Mouse (Mus musculus) hindbrain, embryonic 11.5 days (tissue): ENCODE results near the gene Omp. TPM values are rescaled to one million over a fixed set of nuclear protein-coding genes. Genes with fewer than 3 reads are reported as not detected.

ENCODE experiments used
- ATAC-seq: fragments of 200-750 bp; cut with Nextera tagmentation; 2 replicates; pipeline ENCODE4 v1.8.0; 2017; ENCODE audit warnings: mild to moderate bottlenecking, moderate TSS enrichment, moderate library complexity; ENCODE audit not compliant: low FRiP score
- DNase-seq: peaks from one replicate; pipeline ENCODE4 v3.0.0-alpha.2; 2015; ENCODE audit warnings: low spot score
- H3K27ac ChIP-seq: fragments of 300-500 bp; sonication (generic); 2 replicates; pipeline ENCODE4 v1.5.1; 2014; ENCODE audit warnings: mild to moderate bottlenecking, low read depth, low read length
- H3K27me3 ChIP-seq: fragments of 300-500 bp; sonication (generic); 2 replicates; pipeline ENCODE4 v1.6.1; 2014; ENCODE audit warnings: mild to moderate bottlenecking, low read length, moderate library complexity, mixed read lengths; ENCODE audit not compliant: control insufficient read depth, insufficient read depth
- H3K36me3 ChIP-seq: fragments of 300-500 bp; sonication (generic); 2 replicates; pipeline ENCODE4 v1.6.1; 2014; ENCODE audit warnings: mild to moderate bottlenecking, low read length, moderate library complexity, mixed read lengths; ENCODE audit not compliant: control insufficient read depth, insufficient read depth
- H3K4me1 ChIP-seq: fragments of 300-500 bp; sonication (generic); replicated peaks from 2 replicates; pipeline ENCODE4 v1.6.1; 2014; ENCODE audit warnings: low read length, mixed read lengths; ENCODE audit not compliant: control insufficient read depth, insufficient read depth
- H3K4me2 ChIP-seq: fragments of 300-500 bp; sonication (generic); replicated peaks from 2 replicates; pipeline ENCODE4 v1.6.1; 2014; ENCODE audit warnings: mild to moderate bottlenecking, low read depth, low read length
- H3K4me3 ChIP-seq: fragments of 300-500 bp; sonication (generic); 2 replicates; pipeline ENCODE4 v1.5.1; 2014; ENCODE audit warnings: low read depth, low read length
- H3K9ac ChIP-seq: fragments of 300-500 bp; sonication (generic); 2 replicates; pipeline ENCODE4 v1.6.1; 2014; ENCODE audit warnings: low read depth, low read length
- H3K9me3 ChIP-seq: fragments of 300-500 bp; sonication (generic); 2 replicates; pipeline ENCODE4 v1.6.1; 2016; ENCODE audit warnings: low read length; ENCODE audit not compliant: control insufficient read depth
- WGBS: fragments of 180-500 bp; shearing (Covaris S2); extraction: QIAGEN DNeasy Blood & Tissue Kit; methylation state at CpG from one replicate; pipeline ENCODE4 v1.1.7; 2014; 5-methylcytosine and 5-hydroxymethylcytosine counted together
- polyA plus RNA-seq: library from polyadenylated mRNA; unstranded; fragments of >200 nt; fragmentation: Nextera tagmentation; extraction: Ambion mirVana; gene quantifications from 2 replicates; pipeline ENCODE4 v1.2.1, GENCODE M21; 2014

Gene Omp
- polyA plus RNA-seq, 1 experiment from 2014 or later = 0.25 TPM

GRCm38 (mm10) chr7:98150525-98150924, 5.2 kb upstream of the Omp start:
- H3K27me3 ChIP-seq = no peaks in the 10 kb centered on the region
- 40% methylated on average over 5 of the region's 5 CpGs for WGBS
- ATAC-seq = no peak
- H3K27ac ChIP-seq = no peak overlapping the region
- H3K4me3 ChIP-seq = no peak overlapping the region
- H3K36me3 ChIP-seq = no peaks in the 10 kb centered on the region
- DNase-seq = no peak
- no peaks in the 10 kb centered on the region for H3K9me3 ChIP-seq
- H3K4me1 ChIP-seq = no peaks in the 10 kb centered on the region; the same call in 1 of the 2 replicates
- H3K9ac ChIP-seq = no peak overlapping the region
- no peak overlapping the region for H3K4me2 ChIP-seq

- Histone ChIP-seq H3K36me3 (no peaks in the 10 kb centered on the region), H3K27ac (no peak overlapping the region), H3K27me3 (no peaks in the 10 kb centered on the region), H3K4me2 (no peak overlapping the region), H3K4me3 (no peak overlapping the region), H3K9ac (no peak overlapping the region), H3K9me3 (no peaks in the 10 kb centered on the region), H3K4me1 (no peaks in the 10 kb centered on the region; the same call in 1 of the 2 replicates)
- WGBS = 25% methylated on average over 3 of the region's 3 CpGs
- DNase-seq (no peak), ATAC-seq (0 out of 2 replicates have a peak, but pooled peaks have one; percentile 13)
Observed at GRCm38 (mm10) chr7:98149802-98150201, 4.5 kb upstream of the Omp start.

GRCm38 (mm10) chr7:98148721-98149407, 3.6 kb upstream of the Omp start:
- H3K27ac ChIP-seq = no peak overlapping the region
- no peaks in the 10 kb centered on the region; the same call in 1 of the 2 replicates for H3K4me1 ChIP-seq
- WGBS = 69% methylated on average over 10 of the region's 10 CpGs
- H3K27me3 ChIP-seq = no peaks in the 10 kb centered on the region
- H3K36me3 ChIP-seq = no peaks in the 10 kb centered on the region
- ATAC-seq (no peak), DNase-seq (no peak)
- no peak overlapping the region for H3K4me3 ChIP-seq
- H3K9ac ChIP-seq = no peak overlapping the region
- H3K4me2 ChIP-seq = no peak overlapping the region
- H3K9me3 ChIP-seq = no peaks in the 10 kb centered on the region

- no peaks in the 10 kb centered on the region for H3K9me3 ChIP-seq
- no peaks in the 10 kb centered on the region; the same call in 1 of the 2 replicates for H3K4me1 ChIP-seq
- ATAC-seq = no peak
- no peak overlapping the region for H3K9ac ChIP-seq
- H3K36me3 ChIP-seq = no peaks in the 10 kb centered on the region
- H3K27ac ChIP-seq = no peak overlapping the region
- no peak overlapping the region for H3K4me3 ChIP-seq
- no peaks in the 10 kb centered on the region for H3K27me3 ChIP-seq
- no peak overlapping the region for H3K4me2 ChIP-seq
- 79% methylated on average over 8 of the region's 8 CpGs for WGBS
- no peak for DNase-seq
Observed at GRCm38 (mm10) chr7:98147766-98148165, 2.5 kb upstream of the Omp start.

GRCm38 (mm10) chr7:98146447-98146845, 1.1 kb upstream of the Omp start:
- ATAC-seq = no peak
- no peaks in the 10 kb centered on the region for H3K27me3 ChIP-seq
- H3K27ac ChIP-seq = no peak overlapping the region
- H3K9ac ChIP-seq = no peak overlapping the region
- 85% methylated on average over 8 of the region's 8 CpGs for WGBS
- H3K4me2 ChIP-seq = no peak overlapping the region
- DNase-seq = no peak
- no peaks in the 10 kb centered on the region; the same call in 1 of the 2 replicates for H3K4me1 ChIP-seq
- no peaks in the 10 kb centered on the region for H3K36me3 ChIP-seq
- no peak overlapping the region for H3K4me3 ChIP-seq
- H3K9me3 ChIP-seq = no peaks in the 10 kb centered on the region

- Histone ChIP-seq H3K27me3 (no peaks in the 10 kb centered on the region), H3K36me3 (no peaks in the 10 kb centered on the region), H3K9me3 (no peaks in the 10 kb centered on the region), H3K27ac (no peak overlapping the region), H3K9ac (no peak overlapping the region), H3K4me3 (no peak overlapping the region), H3K4me1 (no peaks in the 10 kb centered on the region; the same call in 1 of the 2 replicates), H3K4me2 (no peak overlapping the region)
- ATAC-seq (no peak), DNase-seq (no peak)
- 87% methylated on average over 12 of the region's 12 CpGs for WGBS
Observed at GRCm38 (mm10) chr7:98145842-98146446, 642 bp upstream of the Omp start.

GRCm38 (mm10) chr7:98142648-98143047, 2.7 kb downstream of the Omp start:
- H3K9ac ChIP-seq = no peak overlapping the region
- H3K9me3 ChIP-seq = no peaks in the 10 kb centered on the region
- no peaks in the 10 kb centered on the region for H3K36me3 ChIP-seq
- DNase-seq (no peak), ATAC-seq (no peak)
- no peaks in the 10 kb centered on the region for H3K27me3 ChIP-seq
- H3K4me1 ChIP-seq = no peaks in the 10 kb centered on the region
- H3K4me2 ChIP-seq = no peak overlapping the region
- 52% methylated on average over 3 of the region's 3 CpGs for WGBS
- no peak overlapping the region for H3K27ac ChIP-seq
- H3K4me3 ChIP-seq = no peak overlapping the region

- H3K36me3 ChIP-seq = no peaks in the 10 kb centered on the region
- DNase-seq = no peak
- H3K27me3 ChIP-seq = no peaks in the 10 kb centered on the region
- WGBS = 39% methylated on average over 8 of the region's 8 CpGs
- ATAC-seq = no peak
- no peaks in the 10 kb centered on the region for H3K9me3 ChIP-seq
- no peaks in the 10 kb centered on the region for H3K4me1 ChIP-seq
- H3K4me3 ChIP-seq = no peak overlapping the region
- no peak overlapping the region for H3K9ac ChIP-seq
- H3K4me2 ChIP-seq = no peak overlapping the region
- H3K27ac ChIP-seq = no peak overlapping the region
Observed at GRCm38 (mm10) chr7:98142247-98142646, 3.1 kb downstream of the Omp start.

GRCm38 (mm10) chr7:98141206-98141605, 4.1 kb downstream of the Omp start:
- DNase-seq = peak; percentile 64
- Histone ChIP-seq H3K27me3 (no peaks in the 10 kb centered on the region), H3K4me3 (no peak overlapping the region), H3K4me1 (no peaks in the 10 kb centered on the region), H3K4me2 (no peak overlapping the region), H3K9me3 (no peaks in the 10 kb centered on the region), H3K9ac (no peak overlapping the region), H3K27ac (no peak overlapping the region), H3K36me3 (no peaks in the 10 kb centered on the region)
- no peak for ATAC-seq
- 76% methylated on average over 3 of the region's 3 CpGs for WGBS
